Mouse (Mus musculus): Measurements from ENCODE around the gene Cldn13.

Gene Cldn13

GRCm38 (mm10) chr5:134895291-134895690 lies 20.0 kb downstream of the Cldn13 start:
- in situ Hi-C loops (cut with MboI; ENCODE audit: low sequenced_read_pairs): no loop called here

DNA sequence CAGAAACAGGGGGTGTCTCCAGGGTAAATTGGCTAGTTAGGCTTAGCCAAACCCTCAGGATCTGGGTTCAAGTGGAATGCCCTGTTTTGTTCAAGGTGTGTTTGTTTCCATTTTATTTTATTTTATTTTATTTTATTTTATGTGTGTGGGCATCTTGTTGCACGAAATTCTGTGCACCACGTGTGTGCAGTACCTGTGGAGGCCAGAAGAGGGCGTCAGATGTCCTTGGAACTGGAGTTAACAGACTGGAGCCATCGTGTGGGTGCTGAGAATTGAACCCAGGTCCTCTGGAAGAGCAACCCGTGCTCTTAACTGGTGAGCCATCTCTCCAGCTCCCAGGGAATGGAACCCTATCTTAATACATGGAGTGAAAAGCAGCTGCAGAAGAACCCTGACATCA lies 22.6 kb downstream of the Cldn13 start:
- in situ Hi-C loops (cut with MboI; ENCODE audit: low sequenced_read_pairs): no loop called here

GRCm38 (mm10) chr5:134891552-134891951 lies 23.8 kb downstream of the Cldn13 start:
- in situ Hi-C loops (cut with MboI; ENCODE audit: low sequenced_read_pairs): no loop called here

DNA sequence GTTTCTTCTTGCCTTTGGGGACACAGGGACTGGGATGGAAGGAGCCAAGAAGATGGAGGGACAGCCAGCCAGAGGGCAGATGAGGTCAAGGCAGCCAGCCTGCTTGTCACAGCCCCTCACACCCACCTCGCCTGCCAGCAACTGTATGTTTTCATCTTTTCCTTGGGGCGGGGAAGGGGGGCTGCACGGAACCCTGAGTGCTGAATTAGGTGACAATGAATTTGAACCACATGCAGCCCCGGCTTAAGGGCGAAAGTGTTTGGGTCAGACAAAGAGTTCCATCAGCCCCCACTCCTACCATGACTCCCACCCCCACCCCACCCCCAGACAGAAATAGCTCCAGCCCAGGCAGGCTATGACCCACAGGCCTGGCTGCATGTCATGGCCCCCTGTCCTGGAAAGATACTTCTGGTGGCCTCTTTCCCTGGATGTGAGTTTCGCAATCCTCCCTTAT lies 24.7 kb downstream of the Cldn13 start:
- in situ Hi-C loops (cut with MboI; ENCODE audit: low sequenced_read_pairs): no loop called here

GRCm38 (mm10) chr5:134888505-134888904 lies 26.8 kb downstream of the Cldn13 start:
- in situ Hi-C loops (cut with MboI; ENCODE audit: low sequenced_read_pairs): no loop called here

GRCm38 (mm10) chr5:134887447-134888335 lies 27.6 kb downstream of the Cldn13 start:
- in situ Hi-C loops (cut with MboI; ENCODE audit: low sequenced_read_pairs): no loop called here

GRCm38 (mm10) chr5:134883077-134883476 lies 32.2 kb downstream of the Cldn13 start:
- in situ Hi-C loops (cut with MboI; ENCODE audit: low sequenced_read_pairs): no loop called here

DNA sequence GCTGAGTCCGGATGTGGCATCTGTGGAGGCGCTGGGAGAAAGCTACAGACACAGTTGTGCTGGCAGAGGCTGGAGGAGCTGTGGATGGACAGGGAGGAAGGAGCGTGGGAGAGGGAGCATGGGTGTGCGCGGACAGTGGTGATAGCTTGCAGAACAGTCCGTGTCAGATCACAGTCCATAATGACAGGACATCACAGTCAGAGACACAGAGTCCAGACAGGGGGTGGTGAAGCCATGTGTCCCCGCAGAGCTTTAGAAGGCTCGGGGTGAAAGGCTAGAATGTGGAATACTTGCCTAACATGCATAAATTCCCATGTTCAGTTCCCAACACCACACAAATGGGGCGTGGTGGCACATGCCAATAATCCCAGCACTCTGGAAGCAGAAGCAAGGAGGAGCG lies 38.5 kb downstream of the Cldn13 start:
- in situ Hi-C loops (cut with MboI; ENCODE audit: low sequenced_read_pairs): no loop called here

- in situ Hi-C loops (cut with MboI; ENCODE audit: low sequenced_read_pairs): no loop called here
These were observed 40.1 kb downstream of the Cldn13 start for GRCm38 (mm10) chr5:134875245-134875644.

- in situ Hi-C loops (cut with MboI; ENCODE audit: low sequenced_read_pairs): no loop called here
These were observed 41.1 kb downstream of the Cldn13 start for GRCm38 (mm10) chr5:134873956-134874879.

DNA sequence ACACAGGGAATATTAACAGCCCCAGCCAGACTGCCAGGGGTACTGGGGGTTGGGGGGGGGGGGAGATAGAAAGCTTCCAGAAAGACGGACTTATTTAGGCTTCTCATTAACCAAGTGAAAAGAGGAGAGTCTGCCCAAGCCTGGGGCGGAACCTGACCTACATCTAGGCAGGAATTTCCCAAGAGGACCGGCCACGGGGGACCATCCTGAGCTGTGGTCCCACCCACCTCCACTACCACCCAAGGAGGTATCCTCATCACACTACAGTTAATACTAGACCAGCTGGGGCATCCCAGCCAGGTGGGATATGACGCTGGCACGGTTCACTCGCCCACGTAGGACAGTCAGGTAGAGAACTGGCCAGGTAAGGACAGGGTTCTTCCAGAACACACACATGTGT lies 42.3 kb downstream of the Cldn13 start:
- in situ Hi-C loops (cut with MboI; ENCODE audit: low sequenced_read_pairs): no loop called here

DNA sequence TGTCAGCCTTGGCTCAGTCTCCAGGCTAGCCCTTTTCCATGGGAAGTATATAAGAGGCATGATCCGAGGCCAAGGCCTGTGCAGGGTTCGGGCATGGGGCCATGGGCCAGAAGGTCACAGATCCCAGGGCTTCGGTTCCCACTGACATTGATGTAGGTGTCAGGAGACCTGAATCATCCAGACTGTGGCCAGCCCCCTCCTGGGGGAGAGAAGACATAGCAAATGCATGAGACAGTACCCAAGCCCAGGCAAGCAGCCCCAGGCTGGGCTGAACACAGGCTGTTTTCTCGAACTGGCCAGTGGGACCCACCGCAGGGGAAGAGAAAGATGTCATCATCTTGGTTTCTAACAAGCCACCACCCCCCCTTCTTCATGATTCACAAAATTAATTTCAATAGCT lies 42.7 kb downstream of the Cldn13 start:
- in situ Hi-C loops (cut with MboI; ENCODE audit: low sequenced_read_pairs): no loop called here

DNA sequence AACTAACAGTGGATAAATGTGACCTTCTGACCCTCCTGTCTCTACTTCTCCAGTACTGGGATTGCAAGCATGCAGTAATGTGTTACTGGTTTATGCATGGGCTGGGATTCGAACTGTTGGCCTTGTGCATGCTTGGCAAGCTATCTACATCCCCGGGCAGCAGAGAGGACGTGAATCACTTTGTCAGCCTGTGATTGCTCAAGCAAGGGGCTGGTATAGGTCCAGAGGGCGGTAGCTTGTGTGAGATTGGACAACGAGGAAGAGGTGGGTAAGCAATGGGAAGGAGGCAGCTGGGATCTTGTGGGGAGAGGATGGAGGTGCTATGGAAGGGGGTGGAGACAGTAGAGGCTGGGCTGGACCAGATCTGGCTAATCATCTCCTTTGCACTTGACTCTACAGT lies 46.8 kb downstream of the Cldn13 start:
- in situ Hi-C loops (cut with MboI; ENCODE audit: low sequenced_read_pairs): no loop called here

DNA sequence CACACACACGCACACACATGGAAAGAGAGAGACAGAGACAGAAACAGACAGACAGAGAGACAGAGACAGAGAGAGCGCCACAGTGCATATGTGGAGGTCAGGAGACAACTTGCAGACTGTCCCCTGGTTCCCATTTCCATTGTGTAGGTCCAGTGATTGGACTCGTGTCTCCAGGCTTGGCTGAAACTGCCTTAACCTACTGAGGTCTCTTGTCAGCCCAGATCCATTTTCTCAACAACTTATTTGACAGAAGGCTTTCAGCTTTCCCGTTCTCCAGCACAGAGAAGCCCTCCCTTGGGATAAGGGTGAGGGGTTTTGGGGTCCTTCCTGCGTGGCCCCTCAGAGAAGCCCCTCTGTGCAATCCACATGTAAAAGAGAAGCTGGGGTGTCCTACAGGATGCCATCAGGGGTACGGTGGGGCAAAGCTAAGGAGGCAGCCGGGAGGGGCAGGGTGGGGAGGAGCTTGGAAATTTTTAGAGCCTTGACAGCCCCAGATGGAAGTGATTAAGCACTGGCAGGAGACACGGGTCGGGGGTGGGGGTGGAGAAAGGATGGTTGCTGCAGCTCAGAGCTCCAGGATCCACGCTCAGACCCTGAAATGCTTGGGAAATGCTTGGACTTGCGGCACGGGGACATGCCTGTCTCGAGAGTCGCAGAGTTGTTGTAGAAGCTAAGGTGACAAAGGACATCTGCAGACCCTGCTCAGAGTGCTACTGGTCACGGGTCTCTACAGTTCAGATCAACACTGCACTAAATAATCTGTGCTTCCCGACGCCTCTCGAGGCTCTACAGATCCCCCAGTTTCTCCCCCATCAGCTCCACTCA lies 47.8 kb downstream of the Cldn13 start:
- in situ Hi-C loops (cut with MboI; ENCODE audit: low sequenced_read_pairs): no loop called here

GRCm38 (mm10) chr5:134865158-134865557 lies 50.2 kb downstream of the Cldn13 start:
- in situ Hi-C loops (cut with MboI; ENCODE audit: low sequenced_read_pairs): no loop called here

All from CH12F3 (cell line).